Mouse (Mus musculus) spleen, adult 10 weeks (tissue): ENCODE data around the gene Tal1. TPM values are rescaled to one million over a fixed set of nuclear protein-coding genes. Genes with fewer than 3 reads are reported as not detected.

ENCODE experiments used
- polyA plus RNA-seq: library from polyadenylated mRNA; stranded (reverse); fragments of 350-450 nt; fragmentation: Illumina TruSeq; extraction: RNeasy Lipid Tissue Mini Kit (QIAGEN cat#74804); gene quantifications from one replicate; pipeline ENCODE4 v1.2.3, GENCODE M21; 2015; ENCODE audit warnings: low replicate concordance; ENCODE audit not compliant: insufficient read depth

Gene Tal1
- polyA plus RNA-seq, result 11.7 TPM

GRCm38 (mm10) chr4:115056371-115056920 lies at the start of gene Tal1:
Tal1 (plus strand) TSS chr4:115056426.

GRCm38 (mm10) chr4:115088611-115089338 lies 32.5 kb downstream of the Tal1 start, which contains the start of gene Pdzk1ip1:
Pdzk1ip1 (plus strand) TSS chr4:115088708.

Other genes with a start within 250 kb of the Tal1 start
- gene Gm12830, start 234.7 kb upstream of the Tal1 start, polyA plus RNA-seq, result not detected
- gene Foxd2, start 147.6 kb upstream of the Tal1 start, polyA plus RNA-seq, result 0.35 TPM
- gene Foxe3, start 130.4 kb upstream of the Tal1 start, polyA plus RNA-seq, result not detected
- 98.6 TPM for gene Cmpk1, start 69.2 kb upstream of the Tal1 start, polyA plus RNA-seq
- gene Stil, start 56.3 kb upstream of the Tal1 start, polyA plus RNA-seq, result 3.9 TPM
- 8.4 TPM for gene Pdzk1ip1, start 32.3 kb downstream of the Tal1 start, polyA plus RNA-seq
- 0.06 TPM for gene Cyp4x1, start 77.9 kb downstream of the Tal1 start, polyA plus RNA-seq
- gene Cyp4a29, start 185.7 kb downstream of the Tal1 start, polyA plus RNA-seq, result not detected
- gene Cyp4a12a, start 242.6 kb downstream of the Tal1 start, polyA plus RNA-seq, result not detected